Mouse (Mus musculus) MN1 (cell line): ENCODE measurements around the gene Pmfbp1.

ENCODE experiments used
- DNase-seq: peaks from one replicate; pipeline ENCODE4 v3.0.0-alpha.2; 2016; ENCODE audit warnings: low spot score

Pmfbp1 gene

GRCm38 (mm10) chr8:109591367-109591766 is 97.5 kb downstream of the Pmfbp1 start:
- DNase-seq = no peak

GRCm38 (mm10) chr8:109592164-109592563 is 98.3 kb downstream of the Pmfbp1 start:
- peak; percentile 58 for DNase-seq
